Mouse (Mus musculus): ENCODE data around the gene Mif4gd.

Mif4gd gene

GRCm38 (mm10) chr11:115632862-115633261, 20.1 kb upstream of the Mif4gd start:
- DNase-seq (ENCODE audit: low read depth, low spot score): peak; percentile 47

GRCm38 (mm10) chr11:115632247-115632646, 19.5 kb upstream of the Mif4gd start:
- peak; percentile 77 for DNase-seq (ENCODE audit: low read depth, low spot score)

DNA sequence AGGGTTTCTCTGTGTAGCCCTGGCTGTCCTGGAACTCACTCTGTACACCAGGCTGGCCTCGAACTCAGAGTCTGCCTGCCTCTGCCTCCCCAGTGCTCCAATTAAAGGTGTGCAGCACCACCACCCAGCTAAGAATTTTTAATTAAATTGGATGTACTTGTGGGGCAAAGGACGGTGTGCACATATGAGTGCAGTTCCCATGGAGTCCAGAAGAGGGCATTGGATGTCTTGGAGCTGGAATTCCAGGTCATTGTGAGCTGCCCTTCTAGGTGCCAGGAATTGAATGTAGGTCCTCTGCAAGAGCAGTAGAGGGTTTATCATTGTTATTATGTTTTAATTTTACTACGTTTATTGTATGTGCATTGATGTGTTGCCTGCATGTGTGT, 18.7 kb upstream of the Mif4gd start:
- peak; percentile 64 for DNase-seq (ENCODE audit: low read depth, low spot score)

DNA sequence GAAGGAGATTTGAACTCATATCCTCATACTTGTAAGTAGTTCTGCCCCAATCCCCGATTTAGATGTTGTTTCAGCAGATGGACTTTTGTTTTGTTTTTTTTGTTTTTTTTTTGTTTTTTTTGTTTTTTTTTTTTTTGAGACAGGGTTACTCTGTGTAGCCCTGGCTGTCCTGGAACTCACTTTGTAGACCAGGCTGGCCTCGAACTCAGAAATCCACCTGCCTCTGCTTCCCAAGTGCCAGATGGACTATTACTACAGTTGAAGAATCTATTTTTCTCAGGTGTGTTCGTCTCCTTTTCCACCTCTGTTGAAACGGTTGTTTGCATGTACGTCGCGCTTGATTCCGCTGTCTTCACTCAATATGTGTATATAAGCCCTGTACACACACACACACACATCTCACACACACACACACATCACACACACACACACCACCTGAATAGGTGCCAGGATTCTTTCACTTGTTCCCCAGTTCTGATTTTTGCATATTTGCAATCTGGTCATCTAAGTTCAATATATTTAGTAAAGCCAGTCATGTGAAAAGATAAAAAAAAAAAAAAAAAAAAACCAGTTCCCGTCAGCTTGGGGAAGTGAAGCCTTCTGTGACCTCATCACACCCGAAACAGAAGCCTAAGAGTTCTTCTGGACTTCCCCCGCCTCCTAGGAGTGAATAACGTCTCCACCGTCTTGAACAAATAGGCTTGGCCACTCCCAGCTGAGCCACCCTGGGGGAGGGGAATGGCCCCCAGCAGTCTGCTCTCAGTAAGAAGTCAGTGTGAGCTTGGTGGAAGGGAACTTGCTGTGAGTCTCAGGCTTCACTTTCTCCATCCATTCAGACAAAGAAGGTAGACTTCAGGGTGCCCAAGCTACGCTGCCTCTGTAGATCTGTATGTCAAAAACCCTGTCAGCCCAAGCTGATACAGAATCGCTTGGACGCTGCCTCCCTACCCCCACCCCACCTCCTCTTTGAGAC, 18.0 kb upstream of the Mif4gd start:
- DNase-seq (ENCODE audit: low read depth, low spot score): peak; percentile 92

- DNase-seq (ENCODE audit: low read depth, low spot score): peak; percentile 77
These were observed 17.2 kb upstream of the Mif4gd start for GRCm38 (mm10) chr11:115629734-115630531.

DNA sequence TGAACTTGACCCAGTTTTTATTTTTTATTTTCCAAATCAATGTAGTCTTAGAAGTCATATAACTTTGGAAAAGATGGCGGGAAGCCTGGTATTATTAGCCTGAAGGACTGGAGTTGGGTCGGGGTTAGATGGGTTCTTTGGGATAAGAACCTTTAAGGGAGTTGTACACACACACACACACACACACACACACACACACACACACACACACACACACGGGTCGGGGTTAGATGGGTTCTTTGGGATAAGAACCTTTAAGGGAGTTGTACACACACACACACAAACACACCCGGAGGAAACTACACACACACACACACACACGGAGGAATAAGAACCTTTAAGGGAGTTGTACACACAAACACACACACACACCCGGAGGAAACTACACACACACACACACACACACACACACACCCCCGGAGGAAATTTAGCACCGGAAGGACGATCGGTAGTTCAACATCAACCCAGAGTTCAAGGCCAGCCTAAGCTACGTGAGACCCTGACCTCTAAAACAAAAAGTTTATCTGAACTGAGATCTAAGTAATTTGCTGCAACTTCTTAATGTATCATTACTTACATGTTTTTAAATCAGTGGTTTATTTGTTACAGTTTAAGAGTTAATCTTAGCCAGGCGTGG, 15.8 kb upstream of the Mif4gd start:
- no peak for DNase-seq (ENCODE audit: low read depth, low spot score)

- peak; percentile 99 for DNase-seq (ENCODE audit: low read depth, low spot score)
These were observed 15.1 kb upstream of the Mif4gd start, which contains the start of gene Slc25a19 for GRCm38 (mm10) chr11:115627705-115628464. Gene Slc25a19, minus strand, starts transcription at chr11:115628295.

- no peak for DNase-seq (ENCODE audit: low read depth, low spot score)
These were observed 14.3 kb upstream of the Mif4gd start for GRCm38 (mm10) chr11:115626824-115627616.

- no peak for DNase-seq (ENCODE audit: low read depth, low spot score)
These were observed 13.1 kb upstream of the Mif4gd start for GRCm38 (mm10) chr11:115625877-115626276.

- peak; percentile 55 for DNase-seq (ENCODE audit: low read depth, low spot score)
These were observed 10.8 kb upstream of the Mif4gd start for GRCm38 (mm10) chr11:115623487-115624070.

DNA sequence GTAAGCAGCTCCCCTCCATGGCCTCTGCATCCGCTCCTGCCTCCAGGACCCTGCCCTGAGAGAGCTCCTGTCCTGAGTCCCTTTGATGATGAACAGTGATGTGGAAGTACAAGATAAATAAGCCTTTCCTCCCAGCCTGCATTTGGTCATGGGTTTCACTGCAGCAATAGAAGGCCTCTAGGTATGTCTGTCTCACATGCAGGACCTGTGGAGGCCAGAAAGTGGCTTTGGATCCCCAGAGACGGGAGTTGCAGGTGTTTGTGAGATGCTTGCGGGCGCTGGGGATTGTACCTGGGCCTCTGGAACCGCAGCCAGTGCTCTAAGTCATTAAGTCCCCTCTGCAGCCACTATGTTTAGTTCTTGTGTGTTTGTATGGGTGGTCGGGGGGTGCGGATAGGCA, 7.2 kb upstream of the Mif4gd start:
- DNase-seq (ENCODE audit: low read depth, low spot score): no peak

DNA sequence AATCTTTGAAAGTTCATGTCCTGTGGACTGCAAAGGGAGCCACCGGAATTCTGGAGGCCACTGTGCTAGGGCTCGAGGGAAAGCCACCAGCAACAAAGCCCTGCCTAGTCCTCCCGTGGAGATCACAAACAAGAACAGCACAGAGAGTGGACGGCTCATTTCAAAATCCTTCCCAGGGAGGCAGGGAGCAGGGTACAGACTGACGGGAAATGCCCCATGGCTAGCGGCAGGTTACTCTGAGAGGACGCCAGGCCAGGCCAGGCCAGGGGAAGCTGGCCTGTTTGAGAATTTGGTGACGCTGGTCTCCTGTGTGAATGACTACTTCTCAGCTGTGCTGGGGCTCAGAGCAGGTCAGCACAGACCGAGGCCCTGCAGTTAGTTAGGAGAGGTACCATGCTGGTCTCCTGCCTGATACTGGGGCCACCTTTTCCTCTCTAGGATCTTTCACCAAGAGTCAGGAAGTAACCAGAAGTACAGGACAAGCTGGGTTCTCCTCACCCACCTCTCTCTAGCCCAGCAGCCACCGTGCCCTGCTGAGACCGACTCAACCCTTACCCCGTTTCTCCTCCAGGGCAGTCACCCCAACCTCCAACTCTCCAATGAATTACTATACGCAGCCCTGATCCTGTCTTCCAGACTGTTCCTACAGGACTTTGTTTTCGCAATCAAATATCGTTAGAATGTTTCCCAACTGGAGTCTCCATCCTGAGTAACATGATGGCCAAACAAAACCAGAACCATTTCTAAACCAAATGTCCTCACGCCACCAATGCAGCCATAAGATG, 6.2 kb upstream of the Mif4gd start:
- no peak for DNase-seq (ENCODE audit: low read depth, low spot score)

GRCm38 (mm10) chr11:115618001-115618400, 5.2 kb upstream of the Mif4gd start:
- DNase-seq (ENCODE audit: low read depth, low spot score): no peak

- DNase-seq (ENCODE audit: low read depth, low spot score): no peak
These were observed 4.1 kb upstream of the Mif4gd start for GRCm38 (mm10) chr11:115616893-115617292.

- no peak for DNase-seq (ENCODE audit: low read depth, low spot score)
These were observed 3.6 kb upstream of the Mif4gd start for GRCm38 (mm10) chr11:115616371-115616770.

- DNase-seq (ENCODE audit: low read depth, low spot score): no peak
These were observed 3.1 kb upstream of the Mif4gd start for GRCm38 (mm10) chr11:115615875-115616274.

DNA sequence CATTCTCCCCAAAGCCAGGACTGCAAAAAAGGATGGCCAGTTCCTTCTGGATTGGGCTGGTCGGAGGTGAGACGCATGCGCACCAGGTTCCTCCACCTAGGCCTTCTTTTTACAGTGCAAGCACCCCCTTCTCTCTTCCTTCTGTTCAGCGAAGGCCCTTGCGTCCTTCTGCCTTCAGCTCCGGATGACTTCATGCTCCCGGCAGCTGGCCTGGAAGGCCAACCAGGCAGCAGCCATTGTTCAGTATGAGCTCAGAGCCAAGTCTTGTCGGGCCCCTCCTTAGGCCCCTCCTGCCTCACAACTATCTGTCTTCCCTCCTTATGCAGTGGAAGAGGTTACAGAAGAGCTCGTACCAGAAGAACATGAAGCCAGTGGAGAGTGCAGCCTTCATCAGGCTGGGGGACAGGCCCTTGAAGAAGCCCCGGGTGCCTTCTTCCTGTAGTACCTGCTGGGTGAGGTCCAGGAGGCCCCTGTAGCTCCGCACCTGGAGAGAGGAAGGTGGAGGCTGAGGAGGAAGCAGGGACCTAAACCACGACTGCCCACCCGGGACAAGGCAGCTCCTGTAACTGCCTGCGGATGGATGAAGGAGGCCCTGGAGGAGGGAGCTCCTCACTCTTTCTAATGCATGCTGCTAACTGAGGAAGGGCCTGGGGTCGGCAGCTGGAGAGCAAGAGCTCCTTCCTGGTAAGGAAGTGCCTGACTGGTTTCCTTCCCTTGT, 2.5 kb upstream of the Mif4gd start:
- no peak for DNase-seq (ENCODE audit: low read depth, low spot score)

DNA sequence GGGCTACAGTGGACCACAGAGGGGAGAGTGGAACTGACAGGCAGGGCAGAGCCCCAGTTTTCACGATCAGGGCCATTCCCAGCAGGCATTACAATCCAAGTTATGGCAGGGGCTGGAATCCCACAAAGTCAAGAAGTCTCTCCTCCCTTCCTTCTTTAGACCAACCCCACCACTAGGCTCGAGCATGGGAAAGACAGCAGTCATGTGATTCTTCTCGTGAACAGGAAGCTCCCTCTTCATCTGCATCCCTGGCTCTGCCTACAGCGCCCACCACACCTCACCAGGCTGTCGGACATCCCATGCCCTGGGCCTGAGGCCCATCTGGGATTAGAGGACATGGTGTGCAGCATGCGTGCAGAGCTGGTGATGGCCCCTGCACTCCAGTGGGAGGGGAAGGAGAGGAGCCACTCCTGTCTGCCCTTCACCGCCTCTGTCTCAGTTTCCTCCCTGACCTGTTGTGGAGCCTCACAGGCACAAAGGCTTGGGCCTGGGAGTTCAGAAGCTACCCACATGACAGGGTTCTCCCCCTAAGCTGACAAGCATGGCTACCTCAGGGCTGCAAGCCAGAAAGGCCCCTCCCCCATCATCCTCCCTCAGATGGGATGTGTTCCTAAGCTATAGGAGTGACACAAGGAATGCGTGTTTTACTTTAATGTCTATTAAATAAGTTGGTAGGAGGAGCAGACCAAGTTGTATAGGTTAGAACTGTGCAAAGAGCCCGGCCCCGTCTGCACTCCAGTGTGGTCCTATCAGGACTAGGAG, 1.8 kb upstream of the Mif4gd start:
- DNase-seq (ENCODE audit: low read depth, low spot score): no peak
